Mouse (Mus musculus): Measurements from ENCODE around the gene Mmel1.

Gene Mmel1

DNA sequence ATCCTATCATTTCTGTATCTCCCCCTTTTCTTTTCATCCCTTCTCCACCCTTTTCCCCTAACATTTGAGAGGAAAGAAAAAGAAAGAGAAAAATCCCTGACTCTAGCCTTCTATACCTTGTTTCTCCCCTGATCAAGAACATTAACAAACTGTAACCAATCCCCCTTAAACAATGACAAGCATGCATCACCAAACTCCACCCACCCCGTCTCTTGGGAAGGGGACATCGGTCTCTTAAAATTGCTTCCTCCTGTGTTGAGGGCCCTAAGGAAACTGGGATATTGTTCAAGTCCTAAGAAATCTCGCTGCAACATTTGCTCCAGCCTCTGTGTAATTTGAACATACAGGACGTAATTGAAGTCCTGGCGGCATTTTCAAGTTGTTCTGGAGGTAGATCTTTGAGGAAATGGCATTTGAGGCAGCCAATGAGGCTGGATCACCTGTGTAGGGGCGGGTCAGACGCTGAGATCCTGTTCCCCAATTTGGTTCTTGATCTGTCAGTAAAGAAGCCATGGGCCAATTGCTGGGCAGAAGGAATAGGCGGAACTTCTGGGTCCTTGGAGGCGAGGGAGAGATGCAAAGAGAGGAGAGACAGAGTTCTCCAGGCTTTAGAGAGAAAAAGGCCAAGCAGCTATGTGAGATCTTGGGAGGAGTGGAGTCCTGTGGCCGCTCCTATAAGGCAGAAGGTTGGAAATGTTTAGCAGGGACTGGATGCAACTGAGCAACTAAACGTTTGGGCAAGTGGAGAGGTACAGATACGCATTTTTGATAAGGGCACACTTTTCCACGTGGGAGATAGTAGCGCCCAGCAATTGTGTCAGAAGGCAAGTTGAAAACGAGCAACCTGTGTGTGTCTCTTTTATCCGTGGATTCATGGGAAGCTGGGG is 35.0 kb downstream of the Mmel1 start:
- DNase-seq (ENCODE audit: extremely low spot score, low spot score) = peak; percentile 69

DNA sequence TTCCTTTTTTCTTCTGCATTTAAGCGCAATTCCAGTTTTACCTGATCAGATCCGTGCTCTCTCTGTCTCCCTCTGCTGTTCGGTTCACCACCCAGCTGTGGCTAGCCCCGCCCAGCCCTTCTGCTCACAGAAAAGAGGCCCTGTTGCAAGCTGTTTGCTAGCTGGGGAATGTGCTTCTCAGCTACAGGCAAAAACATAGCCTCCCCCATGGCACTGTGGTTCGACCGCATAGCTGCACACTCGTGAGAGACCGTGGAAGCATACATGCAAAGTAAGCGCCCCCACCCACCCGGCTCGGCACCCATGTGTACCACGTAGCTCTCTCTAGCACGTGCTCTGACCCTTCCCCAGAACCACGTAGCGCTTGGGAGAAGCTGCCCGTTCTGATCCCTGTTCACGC is 38.4 kb downstream of the Mmel1 start:
- DNase-seq (ENCODE audit: extremely low spot score, low spot score) = peak; percentile 58

DNA sequence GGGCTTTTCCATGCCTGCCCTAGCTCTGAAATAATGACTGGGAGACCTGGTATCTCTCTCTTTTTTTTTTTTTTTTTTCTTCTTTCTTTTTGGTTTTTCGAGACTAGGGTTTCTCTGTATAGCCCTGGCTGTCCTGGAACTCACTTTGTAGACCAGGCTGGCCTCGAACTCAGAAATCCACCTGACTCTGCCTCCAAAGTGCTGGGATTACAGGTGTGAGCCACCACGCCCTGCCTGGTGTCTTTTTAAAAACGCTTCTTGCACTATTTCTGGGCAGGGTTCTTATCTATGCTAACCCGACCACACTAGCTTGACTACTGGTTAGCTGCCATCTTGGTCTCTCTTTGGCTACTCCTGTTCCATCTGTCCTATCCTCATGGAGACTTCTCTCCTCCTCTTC is 39.1 kb downstream of the Mmel1 start:
- DNase-seq (ENCODE audit: extremely low spot score, low spot score) = no peak

DNA sequence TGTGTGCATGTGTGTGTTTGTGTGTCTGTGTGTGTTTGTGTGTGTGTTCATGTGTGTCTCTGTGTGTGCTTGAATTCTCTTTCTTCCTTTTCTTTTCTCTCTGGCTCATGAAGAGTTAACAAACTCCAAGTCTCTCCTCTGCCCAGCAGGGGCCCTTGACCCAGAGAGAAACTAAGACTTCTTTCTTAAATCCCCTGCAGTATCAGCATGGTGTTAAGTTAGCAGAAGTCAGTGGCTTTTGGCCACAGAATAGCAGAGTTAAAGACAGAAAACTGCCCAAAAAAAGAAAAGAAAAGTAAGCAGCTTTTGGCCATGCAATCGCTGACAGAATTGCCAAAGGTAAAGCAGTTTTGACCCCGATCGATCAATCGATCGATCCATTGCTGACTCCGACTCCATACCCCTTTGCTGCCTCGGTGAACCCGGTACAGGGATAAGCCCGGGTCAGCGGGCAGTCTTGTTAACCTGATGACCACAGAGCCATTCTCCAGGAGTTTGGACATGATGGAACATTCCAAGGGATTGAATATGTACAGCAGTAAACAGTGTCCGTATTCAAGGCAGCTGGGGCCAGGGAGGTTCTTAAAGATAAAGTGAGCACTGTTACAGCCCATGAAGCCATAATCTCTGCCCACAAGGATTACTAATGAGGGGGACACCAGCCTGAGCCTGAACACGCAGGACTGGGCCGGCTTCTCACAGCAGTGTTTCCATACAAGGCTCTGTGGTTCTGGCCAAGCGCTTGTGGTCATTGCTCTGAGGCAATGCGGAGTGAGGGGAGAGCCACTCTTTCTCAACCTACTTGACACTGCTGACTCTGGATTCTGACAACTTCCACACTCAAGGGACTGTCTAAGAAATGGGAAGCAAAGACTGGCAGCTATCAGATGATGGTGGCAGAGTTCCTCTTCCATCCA is 41.5 kb downstream of the Mmel1 start:
- DNase-seq (ENCODE audit: extremely low spot score, low spot score) = no peak

DNA sequence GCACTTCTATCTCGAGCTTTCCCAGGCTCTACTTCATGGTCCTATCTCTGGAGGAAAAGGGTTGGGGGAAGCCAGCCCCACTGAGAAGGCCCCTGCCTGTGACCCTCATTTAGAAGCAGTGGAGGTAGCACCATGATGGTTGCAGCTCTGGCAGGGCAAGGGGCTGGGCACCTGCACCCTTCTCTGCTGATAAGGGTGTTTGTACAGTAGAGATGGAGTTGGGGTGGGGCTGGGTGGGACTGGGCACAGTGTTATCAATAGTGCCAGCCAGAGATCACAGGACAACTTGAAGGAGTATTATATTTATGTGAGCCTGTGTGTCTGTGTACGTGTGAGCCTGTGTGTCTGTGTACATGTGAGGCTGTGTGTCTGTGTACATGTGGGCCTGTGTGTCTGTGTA is 42.3 kb downstream of the Mmel1 start:
- DNase-seq (ENCODE audit: extremely low spot score, low spot score) = no peak

DNA sequence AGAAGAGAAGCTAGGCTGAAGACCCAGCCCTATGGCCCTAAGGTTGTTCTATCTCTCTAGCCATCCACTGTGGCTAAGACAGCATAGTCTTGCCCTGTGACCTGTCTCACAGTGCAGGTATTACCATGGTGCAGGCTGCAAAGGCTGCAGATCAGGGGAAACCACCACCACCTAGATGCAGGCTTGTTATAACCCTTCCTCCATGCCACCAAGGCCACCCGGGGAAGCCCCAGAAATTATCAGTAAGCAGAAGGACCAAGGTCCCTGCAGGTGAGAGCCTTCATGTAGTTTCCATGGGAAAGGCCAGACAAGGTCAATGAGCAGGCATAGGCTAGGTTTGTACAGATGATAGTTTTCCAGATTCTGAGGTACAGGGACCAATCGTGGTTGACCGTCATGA is 44.5 kb downstream of the Mmel1 start:
- DNase-seq (ENCODE audit: extremely low spot score, low spot score) = no peak

DNA sequence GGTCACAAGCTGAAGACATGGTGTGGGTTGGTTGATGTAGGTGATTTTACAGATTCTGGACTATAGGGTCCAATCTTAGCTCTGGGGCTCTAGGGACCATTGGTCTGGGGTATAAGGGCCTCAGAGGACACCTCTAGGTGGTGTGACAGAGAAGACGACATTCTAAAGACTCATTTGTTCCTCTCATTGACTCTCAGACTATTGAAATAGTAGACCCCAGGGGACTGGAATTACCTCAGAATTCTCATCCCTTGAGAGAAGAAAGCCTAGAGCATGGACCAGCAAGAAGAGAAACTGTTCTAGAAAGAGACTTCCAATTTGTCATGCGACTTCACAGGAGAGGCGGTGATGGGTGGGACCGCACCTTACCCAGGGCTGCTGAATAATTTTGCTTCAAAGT is 44.9 kb downstream of the Mmel1 start:
- no peak for DNase-seq (ENCODE audit: extremely low spot score, low spot score)

DNA sequence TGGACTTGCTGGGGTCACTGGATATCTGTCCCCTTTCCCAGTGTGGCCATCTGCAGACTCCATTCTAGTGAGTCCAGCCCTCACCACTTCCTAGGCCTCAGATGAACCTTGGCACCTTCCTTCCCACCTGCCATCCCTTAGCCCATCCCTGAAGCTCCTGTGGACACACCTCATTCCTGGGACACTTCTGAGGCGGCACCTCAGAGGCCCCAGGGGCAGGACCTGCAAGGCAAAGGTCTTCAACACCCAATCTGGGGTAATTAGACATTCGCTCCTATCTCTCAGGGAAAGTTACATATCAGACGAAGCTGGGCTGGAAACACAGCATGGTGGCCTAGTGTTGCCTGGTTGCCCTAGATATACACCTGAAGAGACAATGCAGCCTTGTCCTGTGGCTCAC is 45.3 kb downstream of the Mmel1 start:
- DNase-seq (ENCODE audit: extremely low spot score, low spot score) = no peak

DNA sequence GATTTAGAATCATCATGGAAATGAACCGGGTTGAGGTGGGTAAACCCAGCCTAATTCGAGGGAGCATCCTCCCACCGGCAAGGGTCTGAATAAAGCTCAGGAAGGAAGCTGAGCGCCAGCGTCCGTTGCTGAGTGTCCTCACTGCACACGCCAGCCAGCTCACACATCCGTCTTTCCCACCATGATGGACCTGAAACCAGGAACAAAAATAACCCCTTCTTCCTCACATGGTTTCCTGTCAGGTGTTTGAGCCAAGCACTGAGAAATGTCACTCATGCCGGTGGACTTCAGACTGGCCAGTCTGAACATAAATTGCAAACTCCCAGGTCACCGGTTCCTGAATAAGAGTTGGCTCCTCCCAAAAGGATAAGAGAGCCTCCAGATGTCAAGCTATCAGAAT is 45.9 kb downstream of the Mmel1 start:
- DNase-seq (ENCODE audit: extremely low spot score, low spot score) = no peak

DNA sequence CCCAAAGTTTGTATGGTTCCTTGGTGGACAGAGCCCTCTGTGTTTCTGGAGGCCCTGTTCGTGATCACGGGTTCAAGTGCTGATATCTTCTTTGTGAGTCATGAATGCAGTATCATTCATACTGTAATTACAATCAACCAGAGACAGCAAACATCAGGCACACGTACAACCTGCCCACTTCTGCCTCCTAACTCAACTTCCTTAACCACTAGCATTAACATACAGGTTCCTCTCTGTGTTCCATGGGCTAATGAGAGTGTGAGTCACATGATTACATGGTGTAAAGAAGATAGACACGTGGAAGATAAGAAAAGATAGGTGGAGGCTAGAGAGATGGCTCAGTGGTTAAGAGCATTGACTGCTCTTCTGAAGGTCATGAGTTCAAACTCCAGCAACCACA is 47.3 kb downstream of the Mmel1 start:
- DNase-seq (ENCODE audit: extremely low spot score, low spot score) = no peak

DNA sequence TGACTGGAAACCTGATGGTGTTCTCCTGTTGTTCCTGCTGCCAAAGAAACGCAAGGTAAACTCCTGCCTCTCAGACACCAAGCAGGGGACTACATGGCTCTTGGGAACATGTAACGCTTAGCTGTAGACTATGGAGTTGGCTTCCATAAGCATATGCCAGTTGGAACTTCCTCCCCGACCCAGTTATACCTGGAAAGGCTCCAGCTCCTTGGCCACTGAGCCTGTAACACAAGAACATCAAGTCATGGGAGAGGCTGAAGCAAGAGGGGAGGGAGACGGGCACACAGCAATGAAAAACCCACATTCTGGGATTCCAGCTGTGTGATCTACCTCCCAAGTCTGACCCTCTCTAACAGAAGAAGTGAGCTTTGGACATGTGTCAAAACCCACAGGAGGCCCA is 52.9 kb downstream of the Mmel1 start:
- no peak for DNase-seq (ENCODE audit: extremely low spot score, low spot score)

DNA sequence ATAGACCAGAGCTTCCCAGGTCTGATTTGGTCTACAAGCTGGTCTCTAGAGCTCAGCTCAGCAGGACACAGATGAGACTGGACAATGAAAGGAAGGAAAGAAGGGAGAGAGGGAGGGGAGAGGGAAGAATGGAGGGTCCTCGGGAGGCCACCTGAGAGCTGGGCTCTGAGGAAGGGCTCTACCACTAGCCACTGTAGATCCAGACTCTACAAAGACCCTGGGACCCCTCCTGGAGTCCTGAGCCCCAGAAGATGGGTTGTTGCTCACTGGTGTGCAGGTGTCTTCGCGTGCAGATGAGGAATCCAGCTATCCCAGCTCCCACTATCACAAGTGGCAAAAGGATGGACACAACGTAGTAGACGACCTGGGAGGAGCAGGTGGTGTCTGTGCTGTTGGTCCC is 53.5 kb downstream of the Mmel1 start:
- no peak for DNase-seq (ENCODE audit: extremely low spot score, low spot score)

DNA sequence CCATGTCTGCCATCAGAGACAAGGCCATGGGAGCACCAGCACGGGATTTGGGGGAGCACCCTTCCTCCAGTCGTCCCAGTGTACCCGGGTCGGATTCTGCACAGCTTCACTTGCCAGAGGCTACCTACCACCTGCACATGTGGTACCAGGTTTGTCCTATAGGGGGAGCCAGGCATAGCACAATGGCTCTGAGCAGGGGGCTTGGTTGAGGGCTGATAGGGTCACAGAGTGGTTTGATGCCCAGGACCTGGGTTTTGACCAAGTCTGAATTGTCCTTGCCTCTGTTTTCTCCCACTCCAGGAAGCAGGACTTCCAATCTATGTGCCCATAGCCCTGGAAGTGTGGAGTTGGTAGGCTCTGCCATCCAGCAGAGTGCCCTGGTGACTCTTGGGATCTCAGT is 56.0 kb downstream of the Mmel1 start:
- peak; percentile 29 for DNase-seq (ENCODE audit: extremely low spot score, low spot score)

DNA sequence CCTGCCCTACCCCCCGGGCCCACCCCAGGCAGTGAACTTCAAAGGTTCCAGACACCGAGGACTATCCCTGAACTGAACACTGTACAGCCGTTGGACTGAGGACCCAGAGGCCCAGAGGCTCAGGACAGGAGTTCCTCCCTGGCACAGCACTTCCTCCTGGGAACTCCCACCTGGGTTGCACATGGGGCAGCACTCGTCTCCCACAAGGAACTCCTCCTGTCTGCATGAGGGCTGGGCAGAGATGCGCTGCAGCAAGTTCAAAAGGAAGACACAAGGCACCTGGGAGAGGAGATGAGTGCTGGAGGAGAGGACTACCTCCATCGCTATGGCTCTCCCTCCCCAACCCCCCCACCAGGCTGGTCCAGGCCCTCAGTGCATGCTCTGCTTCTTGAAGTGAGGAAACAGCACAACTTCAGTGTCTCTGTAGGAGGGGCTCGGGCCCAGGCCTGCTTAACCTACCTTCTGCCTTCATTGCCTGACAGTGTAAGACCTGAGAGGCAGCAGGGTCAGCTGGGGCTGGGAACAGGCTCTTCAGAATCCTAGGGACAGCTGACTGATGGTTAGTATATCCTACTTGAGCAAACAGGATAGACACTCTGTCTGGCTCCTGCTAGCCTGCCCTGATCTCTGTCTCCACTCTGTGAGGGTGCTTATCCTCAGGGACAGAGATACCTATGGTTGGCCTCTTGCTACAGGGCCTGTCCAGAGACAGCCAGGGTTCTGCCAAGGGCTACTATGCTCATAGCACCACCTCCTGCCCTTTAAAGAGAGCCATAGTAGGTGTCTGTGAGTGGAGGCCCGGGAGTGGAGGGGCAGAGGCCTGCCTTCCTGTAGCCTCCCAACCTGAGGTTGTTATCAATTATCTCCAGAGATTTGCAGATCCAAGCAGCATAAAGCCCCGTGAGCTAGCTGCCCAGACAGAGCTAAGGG is 57.8 kb downstream of the Mmel1 start:
- DNase-seq (ENCODE audit: extremely low spot score, low spot score) = peak; percentile 26

DNA sequence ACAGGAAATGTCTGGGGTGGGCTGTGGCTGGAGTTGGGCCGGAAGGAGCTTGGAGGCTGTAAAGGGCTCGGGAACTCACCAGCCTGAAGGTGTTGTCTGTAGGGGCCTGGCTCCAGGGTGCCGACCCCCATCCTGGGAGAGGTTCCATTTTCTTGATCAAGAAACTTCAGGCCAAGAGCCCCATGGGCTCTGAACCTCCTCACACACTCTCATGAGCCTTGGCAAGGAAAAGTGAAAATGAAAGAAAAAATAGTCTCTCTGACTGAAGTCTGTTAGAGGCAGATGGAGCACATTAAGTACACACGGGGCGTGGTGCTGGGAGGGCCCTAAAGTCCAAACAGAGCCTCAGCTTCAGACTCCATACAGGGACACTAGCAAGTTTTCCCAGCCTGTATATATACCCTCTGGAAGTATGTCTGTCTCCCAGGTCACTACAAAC is 58.5 kb downstream of the Mmel1 start:
- DNase-seq (ENCODE audit: extremely low spot score, low spot score) = no peak

DNA sequence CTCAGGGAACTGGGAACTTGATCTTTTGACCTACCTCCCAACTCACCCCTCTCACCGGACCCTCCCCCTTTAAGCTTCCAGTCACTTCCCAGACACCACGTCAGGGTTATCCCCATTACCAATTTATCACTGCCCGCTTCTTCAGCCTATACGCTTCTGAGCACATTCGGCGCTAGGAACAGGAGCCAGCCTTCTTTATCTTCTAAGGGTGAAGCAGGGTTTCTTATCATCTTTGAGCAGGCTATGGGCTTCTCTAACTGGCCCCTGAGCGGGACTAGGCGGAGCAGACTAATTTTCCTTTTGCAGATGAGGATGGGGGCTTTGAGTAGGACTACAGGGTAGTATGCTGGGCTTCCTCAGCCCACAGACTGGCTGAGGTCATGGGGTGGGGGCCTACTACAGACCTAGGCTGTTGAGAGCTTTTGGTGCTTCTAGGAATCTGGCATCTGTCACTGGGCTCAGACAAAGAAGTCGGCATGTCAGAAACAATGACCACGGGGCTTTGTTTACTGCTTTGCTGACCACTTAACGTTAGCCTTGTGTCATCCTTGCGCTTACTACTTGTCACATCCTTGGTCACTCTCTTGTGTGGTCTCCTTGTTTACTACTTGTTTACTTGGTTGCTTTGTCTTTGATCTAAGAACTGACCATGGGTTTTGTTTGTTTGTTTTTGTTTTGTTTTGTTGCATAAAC is 59.2 kb downstream of the Mmel1 start, which contains the start of gene Tnfrsf14:
Gene Tnfrsf14, minus strand, starts transcription at position 169 of the 693 bp plus-strand sequence.
- peak; percentile 21 for DNase-seq (ENCODE audit: extremely low spot score, low spot score)

DNA sequence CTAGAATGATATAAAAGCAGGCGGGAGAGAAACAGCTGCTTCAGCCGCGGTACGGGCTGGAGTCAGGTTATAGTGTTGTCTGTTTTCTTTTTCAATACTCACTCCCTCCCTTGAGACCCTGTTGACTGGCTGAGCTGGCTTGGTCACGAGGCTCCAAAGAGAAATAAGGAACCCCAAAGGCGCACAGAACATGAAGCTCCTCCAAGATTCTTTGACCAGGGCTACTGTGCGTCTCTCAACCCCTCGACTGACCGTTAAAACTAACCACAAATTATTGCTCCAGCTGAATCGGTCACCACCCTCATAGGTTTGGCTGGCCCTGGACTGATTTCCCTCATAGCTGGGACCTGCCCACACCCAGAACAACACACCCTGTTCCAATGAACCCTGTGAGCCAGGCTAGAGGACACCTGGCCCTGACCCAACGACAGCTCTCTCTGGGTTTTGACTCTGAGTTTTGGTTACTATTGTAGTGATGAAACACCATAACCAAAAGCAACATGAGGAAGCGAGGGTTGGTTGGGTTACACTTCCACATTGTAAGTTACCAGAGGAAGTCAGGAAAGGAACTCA is 59.8 kb downstream of the Mmel1 start:
- DNase-seq (ENCODE audit: extremely low spot score, low spot score) = no peak

DNA sequence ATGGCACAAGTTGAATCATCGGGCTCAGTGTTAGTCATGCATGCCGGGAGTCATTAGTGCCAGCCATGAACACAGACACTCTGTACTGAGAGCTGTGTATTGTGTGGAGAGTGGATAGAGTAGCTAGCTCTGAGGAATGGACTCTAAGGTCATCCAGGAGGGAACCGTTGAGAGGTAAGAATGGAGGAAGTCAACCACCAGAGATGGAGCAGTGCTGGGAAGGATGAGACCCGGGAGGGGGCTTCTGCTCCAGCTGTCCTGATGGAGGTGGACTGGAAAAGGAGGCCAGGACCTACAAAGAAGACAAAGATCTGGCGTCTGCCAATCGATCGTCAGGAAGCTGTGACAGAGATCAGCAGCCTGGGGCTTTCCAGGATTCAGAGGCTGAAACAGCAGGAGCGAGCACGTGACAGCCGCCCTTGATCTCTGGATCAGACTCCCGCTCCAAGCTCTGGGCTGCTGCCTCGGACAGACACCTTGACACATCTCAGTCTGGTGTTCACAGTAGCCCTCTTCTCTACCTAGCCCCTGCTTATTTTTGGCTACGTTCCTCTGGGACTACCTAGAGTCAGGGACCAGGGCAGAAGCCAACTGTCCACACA is 64.0 kb downstream of the Mmel1 start:
- DNase-seq (ENCODE audit: extremely low spot score, low spot score) = no peak

DNA sequence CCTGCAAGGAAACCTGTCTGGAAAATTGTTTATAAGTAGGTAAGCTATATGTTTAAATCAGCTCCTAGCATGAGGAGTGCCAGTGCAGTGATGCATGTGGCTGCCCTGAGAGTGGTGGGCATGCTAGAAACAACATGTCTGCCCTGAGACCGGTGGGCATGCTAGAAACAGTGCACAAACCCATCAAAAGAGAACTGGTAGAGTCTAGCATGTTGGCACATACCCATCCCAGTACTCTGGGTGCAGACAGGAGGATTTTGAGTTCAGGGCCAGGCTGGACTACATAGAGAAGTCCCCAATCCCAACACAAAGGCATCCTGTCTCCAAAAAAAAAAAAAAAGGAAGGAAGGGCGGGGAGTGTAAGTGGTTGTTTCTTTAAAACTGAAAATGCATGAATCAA is 65.4 kb downstream of the Mmel1 start:
- DNase-seq (ENCODE audit: extremely low spot score, low spot score) = no peak

DNA sequence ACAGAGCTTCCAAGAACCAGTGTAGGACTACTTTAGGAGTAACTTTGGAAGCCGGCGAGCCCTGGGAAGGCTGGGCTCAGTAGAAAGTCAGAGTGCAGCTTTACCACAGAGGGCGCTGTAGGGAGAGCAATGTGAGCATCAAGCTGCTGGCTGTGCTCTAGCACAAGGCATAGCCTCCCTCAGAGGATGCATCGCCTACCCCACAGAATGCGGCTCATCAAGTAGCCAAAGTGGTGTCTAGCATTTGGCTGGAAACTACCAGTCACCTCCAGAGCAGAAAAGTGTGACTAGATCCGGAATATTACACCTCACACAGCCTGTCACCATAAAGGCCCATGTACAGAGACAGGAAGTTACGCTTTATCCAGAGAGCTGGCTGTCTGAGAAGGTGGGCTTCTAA is 66.4 kb downstream of the Mmel1 start:
- no peak for DNase-seq (ENCODE audit: extremely low spot score, low spot score)
